Mouse (Mus musculus) skeletal muscle tissue, adult 2 months (tissue): ENCODE results near the gene Spaca4.

ENCODE experiments used
- DNase-seq: peaks from one replicate; pipeline ENCODE4 v3.0.0-alpha.2; 2012; ENCODE audit warnings: low read depth, low spot score

The Spaca4 gene

GRCm38 (mm10) chr7:45725713-45726112 is at the start of gene Spaca4:
Gene Spaca4, minus strand, starts transcription at chr7:45725813.
- no peak for DNase-seq

GRCm38 (mm10) chr7:45775237-45775636 is 49.6 kb upstream of the Spaca4 start:
- DNase-seq: no peak

- DNase-seq: no peak
Observed at GRCm38 (mm10) chr7:45771101-45771500, 45.5 kb upstream of the Spaca4 start.

- no peak for DNase-seq
Observed at GRCm38 (mm10) chr7:45770427-45771082, 44.9 kb upstream of the Spaca4 start.

- DNase-seq: no peak
Observed at GRCm38 (mm10) chr7:45767500-45767899, 41.9 kb upstream of the Spaca4 start.

GRCm38 (mm10) chr7:45766764-45767163 is 41.2 kb upstream of the Spaca4 start:
- no peak for DNase-seq

- no peak for DNase-seq
Observed at GRCm38 (mm10) chr7:45765995-45766394, 40.4 kb upstream of the Spaca4 start.

- no peak for DNase-seq
Observed at GRCm38 (mm10) chr7:45760151-45760550, 34.5 kb upstream of the Spaca4 start.

GRCm38 (mm10) chr7:45759400-45759799 is 33.8 kb upstream of the Spaca4 start:
- DNase-seq: no peak

- no peak for DNase-seq
Observed at GRCm38 (mm10) chr7:45755703-45756102, 30.1 kb upstream of the Spaca4 start.

- no peak for DNase-seq
Observed at GRCm38 (mm10) chr7:45750162-45750561, 24.5 kb upstream of the Spaca4 start.

GRCm38 (mm10) chr7:45749401-45749800 is 23.8 kb upstream of the Spaca4 start:
- DNase-seq: no peak

- no peak for DNase-seq
Observed at GRCm38 (mm10) chr7:45748110-45748509, 22.5 kb upstream of the Spaca4 start.

- no peak for DNase-seq
Observed at GRCm38 (mm10) chr7:45747450-45747849, 21.8 kb upstream of the Spaca4 start.

- DNase-seq: no peak
Observed at GRCm38 (mm10) chr7:45746518-45746917, 20.9 kb upstream of the Spaca4 start.

- no peak for DNase-seq
Observed at GRCm38 (mm10) chr7:45744387-45744786, 18.8 kb upstream of the Spaca4 start.

- no peak for DNase-seq
Observed at GRCm38 (mm10) chr7:45742338-45742737, 16.7 kb upstream of the Spaca4 start.

- no peak for DNase-seq
Observed at GRCm38 (mm10) chr7:45741777-45742176, 16.2 kb upstream of the Spaca4 start.

- no peak for DNase-seq
Observed at GRCm38 (mm10) chr7:45741308-45741707, 15.7 kb upstream of the Spaca4 start.

GRCm38 (mm10) chr7:45739820-45740219 is 14.2 kb upstream of the Spaca4 start:
- no peak for DNase-seq

- DNase-seq: peak; percentile 73
Observed at GRCm38 (mm10) chr7:45739162-45739763, 13.7 kb upstream of the Spaca4 start.

- no peak for DNase-seq
Observed at GRCm38 (mm10) chr7:45733477-45733876, 7.9 kb upstream of the Spaca4 start.

GRCm38 (mm10) chr7:45730727-45731431 is 5.3 kb upstream of the Spaca4 start:
- DNase-seq: no peak
